Mouse (Mus musculus) cerebellum, postnatal 4 days (tissue): ENCODE results near the gene Dhx32.

ENCODE experiments used
- DNase-seq, 2 experiments: peaks; one replicate each; pipeline ENCODE4 v3.0.0; 2022; ENCODE audit warnings: low spot score in 2 of 2, mixed read lengths in 1 of 2

Dhx32 gene

DNA sequence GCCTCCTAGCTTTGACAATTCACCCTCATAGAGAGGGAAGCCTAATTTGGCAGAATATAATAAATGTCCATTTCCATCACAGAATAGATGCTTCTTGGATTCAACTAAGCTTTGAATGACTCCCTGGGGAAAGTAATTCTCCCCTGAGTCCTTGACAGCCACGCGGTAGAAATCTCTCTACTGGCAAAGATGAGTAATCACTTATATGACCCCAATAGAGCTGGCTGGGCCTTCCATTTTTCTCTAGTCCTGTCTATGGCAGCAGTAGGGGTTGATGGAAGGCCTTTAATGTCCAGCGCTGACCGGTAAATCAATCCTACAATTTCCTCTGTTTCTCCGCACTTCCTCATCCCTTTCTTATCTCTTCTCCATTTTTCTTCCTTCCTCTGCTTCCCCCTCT is 7.3 kb downstream of the Dhx32 start:
- no peak for DNase-seq

DNA sequence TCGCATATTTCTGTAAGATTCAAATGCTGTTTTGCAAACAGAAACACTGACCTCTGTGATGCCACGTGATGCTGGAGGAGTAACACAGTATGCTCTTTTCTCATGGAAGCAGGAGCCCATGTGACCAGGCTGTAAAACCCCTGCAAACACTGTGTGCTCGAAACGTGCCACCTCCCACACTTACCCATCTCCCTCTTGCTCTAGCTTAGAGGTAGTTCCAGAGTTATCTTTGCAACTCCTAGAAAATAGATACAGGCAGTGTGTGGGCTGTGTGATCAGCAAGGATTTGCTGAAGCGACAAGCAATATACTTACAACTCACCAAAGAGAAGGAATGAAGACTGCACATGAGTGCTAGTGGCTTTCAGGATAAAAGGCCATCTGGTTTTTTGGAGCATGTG is 14.0 kb downstream of the Dhx32 start:
- DNase-seq, result no peak

DNA sequence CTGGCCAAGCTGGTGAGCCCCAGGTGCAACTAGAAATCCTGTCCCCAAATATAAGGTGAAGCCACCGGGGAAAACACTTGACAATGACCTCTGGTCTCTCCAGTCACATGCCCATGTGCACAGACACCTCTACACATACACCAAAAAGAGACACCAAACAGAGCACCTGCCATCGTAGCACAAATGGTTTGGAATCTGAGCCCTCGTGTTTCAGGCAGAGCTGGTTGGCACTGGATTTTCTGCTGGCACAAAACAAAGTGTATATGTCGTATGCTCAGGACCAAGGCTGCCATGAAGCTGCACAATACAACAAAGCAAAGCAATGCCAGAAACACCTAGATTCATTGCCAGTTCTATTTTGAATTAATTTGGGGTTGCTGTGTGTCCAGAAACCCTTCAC is 14.5 kb downstream of the Dhx32 start:
- peak in 1 of 2 experiments; percentile 32 for DNase-seq

DNA sequence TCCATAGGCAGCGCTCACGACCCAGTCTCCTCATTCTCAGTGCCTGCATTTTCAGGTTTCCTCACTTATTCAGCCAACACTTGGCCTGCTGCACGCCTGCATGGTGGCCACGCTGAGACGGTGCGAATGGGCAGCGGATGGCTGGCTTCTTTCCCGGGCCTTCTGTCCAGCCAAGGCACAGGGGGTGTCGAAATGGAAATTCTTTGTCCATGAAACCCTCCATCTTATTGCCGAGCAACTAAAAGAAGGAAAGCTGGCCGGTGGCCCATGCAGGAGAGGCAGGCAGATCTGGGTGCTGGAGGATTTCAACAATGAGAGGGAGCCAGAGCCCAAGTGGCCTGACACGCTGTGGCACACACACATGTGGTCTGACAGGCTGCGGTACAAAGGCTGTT is 16.7 kb downstream of the Dhx32 start:
- DNase-seq, result peak; percentile 65 to 92

DNA sequence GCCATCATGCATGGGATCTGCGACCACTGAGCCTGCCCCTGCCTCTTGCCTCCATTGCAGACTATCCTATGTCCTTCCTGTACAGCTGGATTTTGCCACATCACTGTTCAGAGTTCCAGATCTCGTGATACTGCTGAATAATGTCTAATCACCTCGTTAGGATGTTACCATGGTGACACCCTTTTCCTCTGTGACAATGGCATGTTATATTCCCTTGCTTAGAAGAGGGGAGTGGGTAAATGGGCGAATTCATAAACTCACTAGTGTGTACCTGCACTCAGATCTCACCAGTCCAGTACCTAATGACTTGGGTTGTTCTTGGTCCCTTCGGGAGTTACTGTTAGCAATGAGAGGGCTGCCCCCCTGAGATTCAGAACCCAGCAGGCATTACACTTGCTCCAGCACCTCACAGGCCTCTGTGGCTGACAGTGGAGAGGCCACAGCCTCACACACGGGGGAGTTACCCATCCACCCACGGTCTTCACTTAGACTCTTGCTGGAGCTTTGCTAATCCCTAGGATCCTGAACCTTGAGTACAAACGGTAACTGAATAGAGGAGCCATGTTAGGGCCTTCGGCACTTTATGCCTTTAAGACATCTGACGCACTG is 17.2 kb downstream of the Dhx32 start:
- DNase-seq, result no peak

DNA sequence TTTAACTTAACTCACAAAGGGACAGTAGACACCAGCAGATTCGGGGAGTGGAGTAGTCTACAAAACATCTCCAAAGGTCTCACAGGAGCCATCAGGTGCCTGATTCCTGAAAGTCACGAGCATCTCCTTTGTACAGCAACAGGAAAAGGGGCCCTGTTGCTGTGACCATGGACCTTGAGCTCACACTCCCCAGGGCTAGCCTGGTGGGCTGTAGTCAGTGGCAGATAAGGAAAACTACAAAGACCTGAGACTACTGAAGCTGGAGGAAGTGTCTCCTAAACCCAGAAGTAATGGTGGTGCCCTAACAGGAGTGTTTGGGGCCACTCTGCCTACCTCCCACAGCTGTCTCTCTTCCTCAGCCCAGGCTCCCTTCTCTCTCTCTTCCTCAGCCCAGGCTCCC is 18.1 kb downstream of the Dhx32 start:
- DNase-seq, result no peak

DNA sequence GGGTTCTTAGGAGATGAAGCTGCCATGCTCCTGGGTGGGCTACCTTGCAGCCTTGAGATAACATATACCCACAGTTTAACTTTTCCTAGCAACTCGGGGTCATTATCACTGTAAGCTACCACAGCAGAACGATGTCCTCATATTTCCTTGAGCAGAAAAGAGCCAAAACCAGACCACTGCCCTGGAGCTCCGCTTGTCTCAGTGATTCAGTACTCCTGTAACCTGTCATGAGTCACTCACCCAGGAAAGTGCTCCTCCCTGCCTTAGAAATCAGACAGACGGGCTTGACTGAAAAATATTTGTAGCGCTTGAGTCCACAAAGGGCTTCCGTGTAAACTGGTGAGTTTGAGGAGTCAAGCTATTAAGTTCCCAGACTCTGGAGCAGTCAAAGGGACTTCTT is 19.8 kb downstream of the Dhx32 start:
- DNase-seq, result no peak

DNA sequence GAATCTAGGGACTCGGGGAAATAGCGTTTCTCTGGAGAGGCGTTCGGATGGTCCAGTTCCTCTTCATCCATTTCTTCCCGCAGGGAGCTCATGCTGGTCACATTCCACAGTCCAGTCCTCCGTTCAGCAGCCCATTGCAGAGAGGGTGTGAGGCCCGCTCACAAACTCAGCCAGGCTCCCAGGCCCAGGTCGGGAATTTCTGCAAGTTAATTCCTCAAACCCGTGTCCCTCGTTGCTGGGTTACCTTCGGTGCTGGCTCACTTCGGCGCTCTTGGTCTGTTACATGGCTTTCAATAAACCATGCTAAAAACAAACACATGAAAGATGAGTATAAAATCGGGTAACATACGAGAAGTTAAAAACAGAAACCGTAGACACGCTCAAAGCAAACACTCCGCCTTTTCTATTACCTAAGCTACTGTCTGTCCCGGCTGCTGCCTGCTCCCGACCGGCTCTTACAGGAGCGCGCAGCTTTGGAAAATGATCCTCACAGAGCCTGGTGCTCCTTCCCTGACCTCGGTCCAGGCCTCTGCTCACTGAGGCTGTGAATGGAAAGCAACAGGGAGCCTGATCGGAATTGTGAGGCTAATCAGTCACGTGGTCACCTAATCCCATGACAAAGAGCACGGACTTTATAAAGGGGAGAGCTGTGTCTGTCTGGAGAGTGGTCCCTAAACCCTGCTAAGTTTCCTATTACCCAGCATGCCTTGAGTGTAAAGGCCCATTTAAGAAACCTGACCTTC is 22.7 kb downstream of the Dhx32 start:
- no peak for DNase-seq

DNA sequence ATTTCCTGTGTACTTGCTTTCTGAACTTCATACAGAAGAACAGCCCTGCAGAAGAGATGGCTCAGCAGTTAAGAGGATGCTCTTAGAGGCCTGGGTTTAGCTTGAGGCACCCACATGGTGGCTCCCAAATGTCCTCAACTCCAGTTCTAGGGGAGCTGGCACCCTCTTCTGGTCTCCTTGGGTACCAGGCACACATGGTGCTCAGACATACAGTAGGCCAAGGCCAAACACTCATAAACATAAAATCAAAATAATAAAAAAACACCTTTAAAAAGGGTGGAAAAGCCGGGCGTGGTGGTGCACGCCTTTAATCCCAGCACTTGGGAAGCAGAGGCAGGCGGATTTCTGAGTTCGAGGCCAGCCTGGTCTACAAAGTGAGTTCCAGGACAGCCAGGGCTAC is 23.8 kb downstream of the Dhx32 start:
- no peak for DNase-seq

DNA sequence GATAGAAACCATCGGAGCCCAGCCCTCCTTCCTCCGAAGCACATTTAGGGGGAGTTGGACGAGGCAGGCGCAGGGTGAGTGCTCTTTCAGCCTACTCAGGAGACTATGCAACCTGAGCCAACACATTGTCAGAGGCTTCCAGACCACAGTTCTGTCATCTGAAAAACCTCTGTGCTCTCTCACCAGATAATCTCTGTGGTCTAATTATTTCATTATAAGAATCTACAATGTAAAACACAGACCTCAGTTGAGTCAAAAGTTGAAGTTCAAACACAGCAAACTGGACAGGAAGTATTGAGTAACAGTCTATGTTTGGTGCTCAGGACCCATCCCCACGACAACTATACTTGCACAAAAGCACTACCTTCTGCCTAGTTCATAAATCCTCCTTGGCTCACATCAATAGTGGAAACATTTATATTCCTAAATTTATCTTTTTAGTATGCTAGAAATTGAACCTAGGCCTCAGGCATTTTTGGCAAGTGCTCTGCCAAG is 24.5 kb downstream of the Dhx32 start:
- no peak for DNase-seq

DNA sequence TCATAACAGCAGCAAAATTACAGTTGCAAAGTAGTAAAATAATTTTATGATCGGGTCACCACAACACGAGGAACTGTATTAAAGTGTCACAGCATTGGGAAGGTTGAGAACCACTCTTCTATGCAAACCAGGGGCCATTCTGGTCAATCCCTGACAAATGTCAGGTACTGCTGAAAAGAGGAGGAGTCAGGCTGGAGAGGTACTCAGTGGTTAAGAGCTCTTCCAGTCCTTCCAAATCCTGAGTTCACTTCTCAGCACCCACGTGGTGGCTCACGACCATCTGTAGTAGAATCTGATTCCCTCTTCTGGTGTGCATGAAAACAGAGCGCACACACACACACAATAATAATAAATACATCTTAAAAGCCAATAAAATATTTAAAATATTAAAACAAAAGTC is 31.4 kb downstream of the Dhx32 start:
- no peak for DNase-seq

DNA sequence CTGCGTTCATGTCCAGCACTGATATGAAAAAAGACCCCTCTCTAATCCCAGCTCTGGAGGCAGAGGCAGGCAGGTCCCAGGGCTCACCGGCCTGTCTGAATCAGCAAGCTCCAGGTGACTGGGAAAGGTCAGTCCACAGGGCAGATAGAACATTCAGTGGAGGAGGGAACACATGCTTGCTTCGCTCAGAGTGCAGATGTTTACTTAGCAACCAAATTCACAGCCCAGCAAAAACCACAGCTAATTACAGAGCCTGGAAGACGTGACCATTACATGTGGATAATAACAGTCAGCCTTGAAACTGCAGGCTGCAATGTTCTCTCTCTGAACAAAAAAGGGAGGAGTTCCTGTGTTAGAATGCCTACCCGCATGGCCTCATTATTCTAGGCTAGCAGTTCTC is 31.9 kb downstream of the Dhx32 start:
- DNase-seq, result no peak

DNA sequence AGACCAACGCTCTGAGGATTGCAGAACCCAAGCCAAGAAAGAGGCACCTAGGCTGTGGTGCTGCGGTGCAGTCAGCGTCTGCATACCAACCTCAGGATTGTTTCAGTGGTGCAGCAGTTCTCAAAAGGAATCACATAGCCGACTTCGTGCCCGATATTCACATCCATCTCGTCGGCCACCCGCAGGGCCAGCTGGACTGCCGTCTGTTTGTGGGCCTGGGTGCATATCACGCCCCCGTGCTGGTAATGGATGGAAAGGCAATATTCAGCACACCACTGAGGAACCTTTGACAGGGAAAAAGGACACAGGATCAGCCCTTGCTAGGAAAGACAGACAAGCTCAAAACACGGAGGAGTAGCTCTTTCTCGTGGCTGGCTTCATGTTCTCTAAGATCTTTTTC is 33.8 kb downstream of the Dhx32 start:
- DNase-seq, result peak in 1 of 2 experiments; percentile 49

DNA sequence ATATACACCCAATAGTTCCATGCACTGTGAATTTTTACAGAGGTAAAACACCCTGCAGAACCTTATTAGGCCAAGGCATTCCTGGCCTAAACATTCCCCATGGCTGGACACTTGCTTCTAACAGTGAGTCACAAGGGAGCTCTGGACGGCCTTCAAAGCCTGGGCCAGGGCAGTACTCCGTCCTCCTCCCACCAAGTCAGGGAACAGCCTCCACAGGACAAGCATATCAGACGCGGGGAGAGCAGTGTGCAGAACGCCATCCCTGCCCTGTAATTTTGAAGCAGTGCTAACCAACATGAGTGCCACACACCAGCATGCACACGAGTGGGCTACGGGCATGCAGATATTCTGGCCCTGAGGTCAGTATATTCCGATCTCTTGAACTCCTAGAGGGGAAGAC is 35.2 kb downstream of the Dhx32 start:
- DNase-seq, result no peak

DNA sequence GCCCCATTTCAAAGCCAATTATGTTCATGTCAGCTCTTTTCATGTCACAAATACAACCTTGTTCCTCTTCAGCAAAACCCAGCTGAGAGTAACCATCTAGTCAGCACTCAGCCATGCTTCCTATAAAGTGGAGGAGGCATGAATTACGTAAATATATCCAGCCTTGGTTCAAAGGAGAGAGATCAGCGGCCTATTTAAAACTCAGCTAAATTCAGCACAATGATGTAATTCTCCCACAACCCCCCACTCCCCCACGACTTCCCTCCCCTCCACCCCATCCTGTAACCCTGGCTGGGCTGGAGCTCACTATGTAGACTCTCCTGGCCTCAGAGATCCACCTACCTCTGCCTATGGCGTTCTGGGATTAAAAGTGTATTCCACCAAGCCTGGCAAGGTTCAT is 37.8 kb downstream of the Dhx32 start:
- DNase-seq, result no peak

DNA sequence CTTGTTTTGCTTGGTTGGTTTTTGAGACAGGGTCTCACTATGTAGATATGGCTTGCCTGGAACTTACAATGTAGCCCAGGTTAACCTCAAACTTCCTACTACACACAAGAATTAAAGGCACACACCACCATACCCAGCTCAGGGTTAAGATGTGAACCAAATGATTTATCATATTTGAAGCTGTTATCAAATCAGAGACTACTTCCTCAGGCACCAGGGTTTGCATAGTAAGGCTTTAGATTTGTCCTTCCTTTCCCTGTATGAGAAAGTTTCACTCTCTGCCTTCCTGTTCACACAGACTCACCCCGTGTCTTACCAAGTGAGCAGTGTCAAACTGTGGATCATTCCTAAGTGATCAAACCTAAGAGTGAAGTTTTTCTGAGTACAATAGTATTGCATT is 38.3 kb downstream of the Dhx32 start:
- DNase-seq, result no peak

DNA sequence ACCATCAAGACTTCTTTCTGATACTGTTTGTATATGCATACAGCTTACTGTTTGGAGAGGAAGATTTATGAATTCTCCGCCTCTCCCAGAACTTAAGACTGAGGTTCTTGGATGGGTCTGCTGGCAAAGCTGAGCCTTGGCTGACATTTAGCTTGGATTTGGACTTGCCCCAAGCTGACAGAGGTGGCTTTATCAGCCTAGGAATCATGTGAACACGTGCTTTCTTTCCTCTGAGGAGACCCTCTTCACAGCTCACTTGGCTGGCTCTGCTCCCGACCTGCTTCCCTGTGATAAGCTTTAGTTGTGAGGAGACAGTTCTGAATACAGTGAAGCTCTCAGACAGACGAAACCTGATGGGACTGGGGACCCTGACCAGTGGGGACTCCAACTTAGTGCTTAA is 38.9 kb downstream of the Dhx32 start:
- DNase-seq, result peak in 1 of 2 experiments; percentile 44

DNA sequence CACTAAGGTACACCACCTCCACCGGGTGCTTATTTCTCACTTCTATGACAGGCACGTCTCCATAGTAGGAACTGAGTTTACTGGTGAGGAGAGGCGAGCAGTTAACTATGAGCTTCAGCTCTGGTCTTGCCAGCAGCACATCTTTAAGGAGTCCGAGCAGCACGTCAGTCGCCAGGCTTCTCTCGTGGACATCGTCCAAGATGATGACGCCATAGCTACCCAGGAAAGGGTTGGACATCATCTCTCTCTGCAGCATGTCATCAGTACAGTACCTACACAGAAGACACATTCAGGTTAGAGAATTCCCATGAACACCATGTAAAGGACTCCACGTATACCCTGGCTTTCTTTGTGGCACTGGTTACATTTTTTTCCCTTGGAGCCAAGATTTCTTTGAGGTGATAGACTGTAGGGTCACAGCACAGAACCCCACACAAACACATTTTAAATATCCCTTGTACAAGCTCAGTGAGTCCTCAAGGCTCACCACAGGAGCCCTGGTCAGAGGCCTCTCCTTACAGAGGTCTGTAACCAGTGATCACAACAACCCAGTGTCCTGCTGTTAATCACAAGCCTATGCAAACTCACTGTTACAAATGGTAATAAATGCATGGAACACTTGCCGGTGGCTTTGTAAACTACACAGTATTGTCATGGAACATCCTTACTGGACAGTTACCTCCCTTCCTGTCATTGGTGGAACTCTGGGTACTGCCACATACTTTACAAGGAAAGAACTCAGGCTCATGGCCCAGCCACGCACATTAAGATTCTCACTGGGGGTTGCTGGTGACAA is 39.8 kb downstream of the Dhx32 start:
- no peak for DNase-seq

DNA sequence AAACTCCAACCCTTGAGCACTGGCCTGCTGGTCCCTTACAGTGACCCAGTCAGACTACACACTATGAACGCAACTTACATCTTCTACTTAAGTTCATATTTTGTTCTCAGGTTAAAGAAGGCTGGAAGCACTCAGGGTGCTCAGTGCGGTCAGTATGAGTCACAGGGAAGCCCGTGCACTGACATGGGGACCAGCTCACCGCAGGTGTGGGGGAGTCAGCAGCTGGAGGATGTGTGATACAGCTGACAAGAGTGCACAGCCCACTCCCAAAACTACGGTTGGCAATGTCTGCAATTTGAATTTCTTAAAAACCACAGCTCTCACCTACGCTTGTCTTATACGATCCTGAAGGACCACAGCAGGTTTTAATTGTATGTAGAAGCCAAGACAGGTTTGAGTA is 42.0 kb downstream of the Dhx32 start:
- no peak for DNase-seq

DNA sequence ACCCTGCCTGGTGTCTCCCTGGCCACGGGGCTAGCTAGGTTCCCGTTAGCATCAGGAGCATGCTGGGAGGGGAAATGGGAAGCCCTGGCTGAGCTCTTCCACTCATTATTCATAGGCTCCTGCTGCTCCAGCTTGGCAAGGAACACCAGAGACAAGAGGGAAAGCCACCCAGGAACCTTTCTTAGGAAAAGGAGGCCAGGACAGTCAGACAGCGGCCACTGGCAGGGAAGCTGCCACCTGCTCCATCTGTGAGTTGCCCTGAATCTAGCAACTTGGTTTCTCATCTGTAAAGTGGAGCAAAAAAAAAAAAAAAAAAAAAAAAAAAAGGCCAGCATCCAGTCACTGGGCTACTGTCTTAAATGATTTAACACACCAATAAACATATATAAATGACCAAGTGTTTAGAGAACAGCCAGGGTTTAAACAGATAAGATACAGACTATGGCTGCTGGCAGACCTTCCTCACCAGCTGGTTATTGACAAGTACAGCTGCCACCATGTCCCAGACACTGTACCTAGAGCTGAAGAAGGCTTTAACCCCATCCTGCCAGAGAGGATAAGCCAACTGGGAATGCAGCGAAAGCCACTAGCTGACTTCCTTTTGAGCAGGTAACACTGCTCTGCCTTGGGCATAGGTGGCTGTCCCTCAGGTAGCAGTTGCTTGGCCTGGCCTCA is 50.4 kb downstream of the Dhx32 start:
- peak in 1 of 2 experiments; percentile 48 for DNase-seq

DNA sequence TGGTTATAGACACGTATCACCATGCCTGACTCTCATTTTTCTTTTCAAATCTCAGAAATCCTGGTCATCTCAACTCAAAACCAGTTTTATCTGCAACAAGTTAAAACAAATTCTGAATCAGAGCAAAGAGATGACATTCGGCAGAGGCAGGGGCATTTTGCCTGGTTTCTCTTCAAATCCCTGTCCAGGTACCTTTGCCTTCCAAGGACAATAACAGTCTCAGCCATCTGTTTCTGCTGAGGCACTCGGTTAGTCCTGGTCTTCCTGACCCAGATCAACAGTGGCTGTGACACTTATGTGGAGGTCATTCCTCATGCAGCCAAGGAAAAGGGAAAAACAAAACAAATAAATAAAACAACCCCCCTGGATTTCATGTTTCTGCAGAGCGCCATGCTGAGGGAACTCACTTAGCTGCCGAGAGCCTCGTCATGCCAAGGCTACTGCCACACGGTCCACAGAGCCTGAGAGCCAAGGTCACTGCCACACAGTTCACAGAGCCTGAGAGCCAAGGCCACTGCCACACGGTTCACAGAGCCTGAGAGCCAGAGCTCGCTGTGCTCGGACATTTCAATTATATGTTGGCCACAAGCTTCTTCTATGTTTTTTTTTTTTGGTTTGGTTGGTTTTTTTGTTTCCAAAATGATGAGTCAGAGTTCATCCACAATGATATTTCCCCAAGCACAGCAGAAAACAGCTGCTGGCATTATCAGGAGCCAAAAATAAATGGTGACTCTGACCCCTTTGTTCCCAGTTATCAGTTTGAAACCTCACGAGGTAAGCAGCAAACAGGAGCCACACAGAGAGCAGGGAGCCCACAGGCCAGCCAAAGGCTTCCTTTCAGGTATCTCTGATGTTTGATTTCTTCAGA is 52.0 kb downstream of the Dhx32 start:
- DNase-seq, result no peak
